ENCODE assay signal across 17 mouse cellular contexts in genomic region chr11:109889595-109889994, GRCm38 (mm10).
"Had no signal": no experiment of that assay in that cellular context is flagged by ENCODE, and none has a peak within 500 bp of the region (broad histone marks: within the 10 kb centered on the region; RNA-seq: fewer than 3 reads in every experiment).

No protein-coding gene starts in this region.

- H3K36me3 ChIP-seq: lung, embryonic 15.5 days; midbrain, embryonic 12.5 days; neural tube, embryonic 12.5 days; stomach, embryonic 15.5 days had no signal

- H3K4me1 ChIP-seq: midbrain, embryonic 12.5 days; neural tube, embryonic 12.5 days; stomach, embryonic 15.5 days had no signal

- H3K4me2 ChIP-seq: lung, embryonic 15.5 days; midbrain, embryonic 12.5 days; neural tube, embryonic 12.5 days; stomach, embryonic 15.5 days had no signal

- H3K27me3 ChIP-seq: lung, embryonic 15.5 days; midbrain, embryonic 12.5 days; neural tube, embryonic 12.5 days; stomach, embryonic 15.5 days had no signal

- H3K9me3 ChIP-seq: lung, embryonic 15.5 days; midbrain, embryonic 12.5 days; neural tube, embryonic 12.5 days; stomach, embryonic 15.5 days had no signal

- H3K4me3 ChIP-seq: lung, embryonic 15.5 days; midbrain, embryonic 12.5 days; neural tube, embryonic 12.5 days; stomach, embryonic 15.5 days had no signal

- H3K9ac ChIP-seq: liver, postnatal 0 days; lung, embryonic 15.5 days; midbrain, embryonic 12.5 days; neural tube, embryonic 12.5 days; stomach, embryonic 15.5 days had no signal

- ATAC-seq: liver, postnatal 0 days; lung, postnatal 0 days; midbrain, embryonic 16.5 days had no signal

- DNase-seq: liver, postnatal 0 days; lung, adult 2 months; lung, postnatal 14 days; lung, postnatal 36 days; midbrain, embryonic 14.5 days; right cerebral cortex, postnatal 14 days; thymus, adult 2 months; thymus, postnatal 25 days; thymus, postnatal 4 days had no signal

- H3K27ac ChIP-seq: lung, embryonic 15.5 days; macrophage; midbrain, embryonic 12.5 days; neural tube, embryonic 12.5 days; stomach, embryonic 15.5 days; stomach, postnatal 0 days had no signal
